Mouse (Mus musculus) ES-CJ7 (cell line): ENCODE results near the gene Kcnab2.

ENCODE experiments used
- DNase-seq: peaks from one replicate; pipeline ENCODE4 v3.0.0; 2011; ENCODE audit warnings: low read depth, low spot score

Kcnab2 gene

DNA sequence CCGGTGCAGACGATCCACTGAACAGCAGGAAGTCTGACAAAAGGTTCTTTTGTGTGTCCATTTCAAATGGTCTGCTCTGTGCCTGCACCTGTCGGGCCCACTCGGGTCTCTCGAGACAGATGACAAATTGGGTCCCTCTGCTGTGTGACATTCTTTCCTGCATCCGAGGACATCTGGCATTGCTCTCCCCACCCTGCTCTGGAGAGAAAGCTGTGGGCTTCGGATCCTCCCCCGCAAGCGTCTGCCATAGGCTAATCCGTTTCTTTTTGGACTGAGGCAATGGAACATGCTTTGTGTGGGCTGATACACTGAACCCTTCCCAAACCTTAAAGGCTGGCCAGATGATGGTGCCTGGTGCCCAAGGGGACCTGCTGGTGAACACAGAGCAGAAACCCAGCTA is 24.6 kb downstream of the Kcnab2 start:
- DNase-seq: no peak

DNA sequence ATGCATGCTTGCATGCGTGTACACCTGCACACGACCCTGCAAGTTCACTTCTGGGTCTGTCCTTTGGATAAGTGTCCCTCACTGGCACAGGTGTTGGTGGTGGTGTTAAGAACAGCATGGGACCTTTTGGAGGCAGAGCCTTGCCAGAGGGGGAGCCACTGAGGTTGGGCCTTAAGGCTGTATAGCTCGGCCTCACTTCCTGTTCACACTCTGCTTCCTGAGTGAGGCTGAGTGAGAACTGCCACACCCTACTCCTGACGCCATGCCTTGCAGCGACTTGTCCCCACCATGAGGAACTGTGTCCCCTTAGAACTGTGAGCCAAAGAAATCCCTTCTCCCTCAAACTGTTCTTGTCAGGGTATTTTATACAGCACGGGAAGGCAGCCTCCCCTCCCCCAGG is 26.3 kb downstream of the Kcnab2 start:
- peak; percentile 43 for DNase-seq

DNA sequence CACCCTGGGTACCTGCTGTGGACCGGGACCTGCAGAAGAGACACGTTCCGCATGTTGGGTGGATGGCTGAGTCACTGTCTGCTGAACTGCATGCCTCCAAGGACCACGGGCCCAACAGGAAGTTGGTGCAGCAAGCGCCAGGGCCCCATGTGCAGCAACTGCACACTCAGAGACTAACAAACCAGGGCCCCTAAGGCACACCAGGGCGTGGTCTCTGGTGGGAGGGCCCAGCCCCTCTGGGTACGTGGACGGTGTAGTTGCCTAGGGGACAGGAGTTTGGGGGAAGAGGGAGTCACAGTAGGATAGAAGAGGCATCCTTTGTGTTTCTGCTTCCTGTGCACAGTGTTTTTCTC is 29.0 kb downstream of the Kcnab2 start:
- peak; percentile 27 for DNase-seq

DNA sequence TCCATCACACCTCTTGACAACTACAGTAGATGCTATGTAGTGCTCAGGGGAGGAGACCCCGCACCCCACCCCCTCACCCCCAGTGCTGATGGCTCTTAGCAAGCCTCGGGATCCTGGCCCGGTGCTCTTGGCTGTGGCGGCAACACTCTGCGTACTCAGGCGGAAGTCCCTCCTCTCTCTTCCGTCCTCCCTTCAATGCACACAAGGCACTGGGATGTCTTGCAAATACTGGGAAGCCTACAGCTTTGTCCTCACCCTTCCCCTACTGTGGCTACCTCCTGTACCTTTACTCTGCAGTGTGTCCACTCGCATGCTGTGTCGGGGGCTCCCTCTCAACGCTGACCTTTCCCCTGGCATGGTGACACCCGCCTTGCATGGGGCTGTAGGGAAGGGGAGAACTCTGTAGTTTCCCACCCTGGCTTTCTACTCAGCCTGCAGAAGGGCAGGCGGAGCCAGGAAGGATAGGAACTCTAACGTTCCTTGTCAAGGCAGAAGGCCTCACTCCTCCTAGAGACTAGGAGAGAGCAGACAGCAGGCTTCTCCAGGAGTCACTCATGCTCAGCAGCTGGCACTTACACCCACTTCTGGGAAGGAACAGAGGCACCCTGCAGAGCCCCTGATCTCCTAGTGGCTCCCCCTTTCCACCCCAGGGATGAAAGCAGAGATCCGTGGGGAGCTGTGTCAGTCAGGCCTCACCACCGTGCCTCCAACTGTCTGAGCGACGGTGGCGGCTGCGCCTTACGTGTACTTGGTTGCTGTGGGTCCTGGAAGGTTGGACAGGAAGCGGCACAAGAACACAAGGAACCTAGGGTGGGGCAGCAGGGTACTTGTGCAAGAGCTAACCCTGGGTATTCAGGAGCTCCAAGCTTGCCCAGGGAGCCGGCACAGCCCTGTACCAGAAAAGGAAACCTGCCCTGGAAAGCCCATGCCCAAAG is 29.7 kb downstream of the Kcnab2 start:
- DNase-seq: no peak

DNA sequence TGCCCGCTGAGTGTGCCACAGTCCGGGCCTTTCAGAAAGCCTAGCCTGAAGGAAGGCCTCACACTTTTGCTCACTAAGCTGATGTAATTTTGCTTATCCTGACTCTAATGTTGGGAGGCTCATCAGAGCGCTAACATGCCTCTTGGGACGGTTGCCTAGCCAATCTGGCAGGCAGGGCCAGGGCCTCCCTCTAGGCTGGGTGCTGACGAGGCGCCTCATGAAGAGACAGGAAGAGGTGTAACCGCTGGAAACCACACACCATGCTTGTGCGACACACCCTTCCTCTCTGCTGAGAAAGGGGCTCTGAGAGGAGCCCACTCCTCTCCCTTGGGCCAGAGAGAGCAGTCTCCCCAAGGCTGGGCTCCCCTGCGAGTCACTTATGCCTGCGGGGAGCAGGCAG is 31.5 kb downstream of the Kcnab2 start:
- DNase-seq: no peak

DNA sequence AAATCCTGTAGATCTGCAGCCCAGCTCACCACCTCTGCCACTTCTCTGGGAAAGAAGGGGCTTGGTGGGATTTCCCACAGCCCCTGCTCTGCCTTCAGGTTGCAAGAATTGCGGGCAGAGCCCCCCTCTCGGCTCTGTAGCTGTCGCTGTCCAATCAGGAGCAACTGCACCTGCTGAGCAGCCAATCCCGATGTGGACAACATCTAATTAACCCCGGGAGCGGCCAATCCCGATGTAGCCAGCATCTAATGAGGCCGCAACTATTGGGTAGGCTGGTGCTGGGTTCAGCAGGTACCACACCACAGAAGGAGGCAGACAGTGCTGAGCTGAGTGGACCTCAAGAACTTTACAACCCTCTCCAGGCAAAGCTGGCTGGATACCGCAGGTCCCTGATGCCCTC is 36.1 kb downstream of the Kcnab2 start:
- peak; percentile 41 for DNase-seq

DNA sequence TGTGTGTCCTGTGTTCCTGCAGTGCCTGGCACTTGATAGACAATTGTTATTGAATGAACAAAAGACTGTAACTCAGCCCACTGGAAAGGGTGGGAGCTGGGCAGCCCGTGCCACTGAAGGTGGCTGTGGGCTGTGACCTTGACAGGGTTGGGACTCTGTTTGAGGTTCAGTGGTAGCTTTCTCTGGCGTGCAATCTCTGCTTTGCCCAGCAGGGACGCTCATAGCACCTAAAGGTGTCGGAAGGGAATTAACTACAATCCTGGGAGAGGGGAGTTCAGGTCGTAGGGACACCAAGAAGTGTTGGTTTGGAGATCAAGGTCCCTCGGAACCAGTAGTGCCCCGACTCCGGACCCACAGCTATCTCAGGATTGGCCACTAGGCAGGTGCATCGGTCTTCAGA is 36.8 kb downstream of the Kcnab2 start:
- DNase-seq: peak; percentile 50

DNA sequence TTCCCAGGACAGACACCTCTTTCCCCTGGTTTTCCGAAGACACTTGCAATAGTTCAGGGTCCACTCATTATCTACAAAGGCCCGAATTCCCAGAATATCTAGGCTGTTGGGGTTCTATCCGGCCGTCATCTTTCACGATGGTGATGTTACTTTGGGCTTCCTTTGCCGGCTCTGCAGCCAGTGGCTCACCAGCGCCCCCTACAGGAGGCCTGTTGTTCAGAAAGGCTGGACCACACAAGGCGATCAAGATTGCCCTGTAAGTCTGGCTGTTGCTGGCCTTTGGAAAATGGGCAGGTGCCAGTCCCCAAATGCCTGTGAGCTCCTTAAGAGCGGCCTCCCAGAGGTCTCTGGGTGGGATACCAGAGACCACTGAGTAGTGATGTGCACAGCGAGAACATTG is 42.4 kb downstream of the Kcnab2 start:
- DNase-seq: peak; percentile 46

DNA sequence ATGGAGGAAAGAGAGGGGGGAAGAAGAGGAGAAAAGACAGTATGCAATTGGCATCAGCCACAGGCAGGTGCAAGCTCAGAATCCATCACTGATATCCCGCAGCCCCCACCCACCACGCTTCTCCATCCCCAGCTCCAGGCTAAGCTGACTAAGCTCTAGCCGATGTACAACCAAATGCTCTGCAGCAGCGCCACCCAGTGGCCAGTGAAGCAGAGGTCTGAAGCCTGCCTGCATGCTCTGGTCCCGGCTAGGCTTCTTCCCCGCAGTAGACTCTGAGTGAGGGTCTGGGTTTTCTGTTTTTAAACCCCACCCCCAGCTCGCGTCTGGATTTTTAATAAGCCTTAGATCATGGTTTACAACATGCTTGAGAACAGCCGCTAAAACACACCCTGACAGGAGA is 42.8 kb downstream of the Kcnab2 start:
- DNase-seq: peak; percentile 90

DNA sequence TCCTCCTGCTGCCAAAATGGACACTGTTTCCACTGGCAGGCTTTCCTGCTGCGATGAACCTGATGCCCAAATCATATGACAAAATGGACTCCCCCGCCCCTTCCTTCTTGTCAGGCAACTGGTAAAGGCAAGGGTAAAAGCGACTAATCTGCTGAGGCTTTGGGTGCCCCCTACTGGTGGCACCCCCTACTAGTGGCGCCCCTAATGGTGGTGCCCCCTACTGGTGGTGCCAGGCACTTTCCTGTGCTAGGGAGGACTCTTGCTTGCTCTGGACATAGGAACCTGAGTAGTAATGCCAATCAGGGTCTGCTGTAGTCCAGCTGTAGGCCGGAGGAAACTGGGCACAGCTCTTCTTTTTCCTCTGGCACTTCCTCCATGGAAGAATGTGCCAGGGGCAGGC is 45.4 kb downstream of the Kcnab2 start:
- peak; percentile 53 for DNase-seq

DNA sequence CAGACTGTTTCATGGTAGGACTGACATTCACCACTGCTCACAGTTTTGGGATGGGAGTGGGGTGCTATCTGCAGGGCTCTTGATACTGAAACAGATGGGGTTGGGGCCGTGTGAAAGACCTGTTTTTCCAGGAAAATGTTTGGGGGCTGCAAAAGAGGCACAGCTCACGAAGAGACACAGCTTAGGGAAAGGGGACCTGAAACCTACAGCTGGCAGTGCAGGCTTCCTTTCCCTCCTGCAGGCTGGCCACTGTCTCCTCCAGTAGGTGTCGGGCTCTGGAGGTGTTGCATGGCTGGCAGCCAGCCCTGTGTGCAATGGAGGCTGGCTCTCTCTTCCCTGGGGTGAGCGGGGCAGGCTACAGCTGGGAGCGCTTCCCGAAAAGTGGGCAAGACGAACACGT is 49.4 kb downstream of the Kcnab2 start:
- DNase-seq: no peak

DNA sequence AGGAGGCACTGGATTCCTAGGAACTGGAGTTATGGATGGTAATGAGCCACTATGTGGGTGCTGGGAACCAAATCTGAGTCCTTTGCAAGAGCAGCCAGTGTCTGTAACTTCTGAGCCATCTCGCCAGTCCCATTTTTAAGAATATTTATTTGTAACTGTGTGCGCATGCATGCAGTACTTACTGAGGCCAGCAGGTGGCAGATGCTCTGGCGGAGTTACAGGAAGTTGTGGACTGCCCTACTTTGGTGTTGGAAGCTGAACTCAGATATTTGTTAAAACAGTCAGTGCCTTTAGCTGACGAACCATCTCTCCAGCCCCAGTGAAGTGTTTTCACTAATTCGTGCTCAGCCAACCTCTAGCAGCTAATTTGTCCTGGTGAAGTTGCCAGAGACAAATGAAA is 52.7 kb downstream of the Kcnab2 start:
- DNase-seq: peak; percentile 82

DNA sequence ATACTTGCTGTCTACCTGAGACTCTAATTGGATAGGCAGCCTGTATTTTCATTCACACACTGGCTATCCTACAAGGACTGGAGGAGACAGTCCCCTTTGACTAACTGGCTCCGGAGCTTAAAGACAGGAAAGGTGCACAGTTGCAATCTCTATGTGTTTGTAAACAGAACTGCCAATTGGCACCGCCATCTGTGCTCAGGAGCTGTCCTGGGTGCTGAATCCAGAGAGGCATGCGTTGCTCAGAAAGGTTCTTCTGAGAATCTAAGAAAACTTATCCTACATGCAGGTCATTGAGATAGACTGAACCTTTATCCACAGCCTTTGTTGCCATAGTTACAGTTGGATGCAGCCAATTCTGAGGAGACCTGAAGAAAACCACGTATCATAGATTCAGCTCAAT is 53.3 kb downstream of the Kcnab2 start:
- peak; percentile 53 for DNase-seq

DNA sequence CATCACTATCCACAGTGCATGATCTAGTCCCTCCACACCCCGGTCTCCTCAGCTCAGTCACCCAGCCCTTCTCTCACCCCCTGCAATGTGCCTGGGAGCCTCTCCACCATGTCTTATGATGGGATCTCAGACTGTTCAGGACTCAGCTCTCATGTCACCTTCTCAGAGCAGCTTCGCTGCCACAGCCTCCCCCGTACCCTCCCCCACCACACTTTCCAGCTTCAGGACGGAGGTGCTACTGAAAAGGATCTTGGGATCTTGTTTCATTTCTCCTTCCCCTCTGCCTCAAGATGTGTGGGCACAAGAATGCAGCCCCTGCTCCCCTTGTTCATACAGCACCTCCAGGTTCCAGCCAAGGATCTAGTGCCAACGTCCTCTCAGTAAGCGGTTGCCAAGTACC is 54.1 kb downstream of the Kcnab2 start:
- DNase-seq: no peak

DNA sequence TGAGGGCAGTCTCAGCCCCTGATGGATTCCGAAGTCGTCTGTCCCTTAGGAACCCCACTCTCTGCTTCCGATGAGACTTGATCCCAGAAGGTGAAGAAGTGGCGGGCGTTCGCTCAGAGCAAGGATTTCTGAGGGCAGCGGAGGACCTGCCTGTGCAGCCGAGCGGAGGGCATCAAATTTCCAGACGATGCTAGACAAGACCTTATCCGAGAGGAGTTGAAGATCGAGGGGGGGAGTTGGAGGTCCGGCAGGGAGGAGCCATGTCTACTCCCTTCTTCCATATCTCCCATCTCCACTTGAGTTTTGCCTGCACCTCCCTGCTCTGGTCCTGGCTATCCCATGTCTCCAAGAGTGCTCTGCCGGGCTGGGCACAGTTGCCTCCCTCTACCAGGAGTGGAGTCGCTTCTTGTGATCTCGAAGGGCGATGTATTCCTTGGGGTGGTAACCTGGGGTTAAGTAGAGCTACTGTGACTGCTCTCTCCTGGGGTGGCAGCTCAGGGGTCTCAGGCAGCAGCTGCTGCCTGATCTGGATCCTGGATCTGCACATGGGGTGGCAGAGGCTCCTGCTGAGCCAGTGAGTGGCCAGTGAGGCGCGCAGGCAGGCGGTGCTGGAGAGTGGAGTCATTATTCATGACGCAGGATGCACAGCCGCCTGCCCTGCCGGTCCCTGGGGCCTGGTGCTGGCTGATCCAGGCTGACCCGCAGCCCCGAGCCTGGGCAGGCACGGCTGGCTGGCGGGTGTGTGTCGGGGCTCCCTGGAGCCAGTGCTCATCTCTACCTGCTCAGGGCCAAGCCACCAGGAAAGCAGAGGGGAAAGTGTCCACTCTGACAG is 59.2 kb downstream of the Kcnab2 start:
- DNase-seq: no peak

DNA sequence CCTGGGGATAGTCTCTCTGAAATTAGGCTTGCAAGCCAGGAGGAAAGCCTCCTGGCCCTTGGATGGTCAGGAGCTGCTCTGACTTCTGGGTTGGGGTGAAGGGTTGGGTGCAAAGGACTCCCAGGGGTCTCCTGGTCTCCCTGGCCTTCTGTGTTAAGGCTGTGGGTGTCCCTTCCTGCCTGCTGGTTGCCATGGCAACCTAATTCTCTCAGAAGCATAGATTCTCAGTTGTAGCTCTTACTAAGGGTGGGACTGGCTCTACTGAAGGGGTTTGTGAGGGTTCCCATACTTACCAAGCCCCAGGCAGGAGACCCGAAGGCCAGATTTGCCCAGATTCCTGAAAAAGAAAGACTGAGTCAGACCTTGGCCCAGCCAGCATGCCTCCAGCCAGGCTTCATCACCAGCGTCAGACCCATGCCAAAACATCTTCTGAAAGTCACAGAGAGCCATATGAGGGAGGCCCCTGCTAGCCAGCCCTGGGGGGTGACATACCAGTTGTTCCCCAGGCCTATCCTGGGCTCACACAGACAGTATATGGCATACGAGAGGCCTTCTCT is 65.1 kb downstream of the Kcnab2 start:
- no peak for DNase-seq

DNA sequence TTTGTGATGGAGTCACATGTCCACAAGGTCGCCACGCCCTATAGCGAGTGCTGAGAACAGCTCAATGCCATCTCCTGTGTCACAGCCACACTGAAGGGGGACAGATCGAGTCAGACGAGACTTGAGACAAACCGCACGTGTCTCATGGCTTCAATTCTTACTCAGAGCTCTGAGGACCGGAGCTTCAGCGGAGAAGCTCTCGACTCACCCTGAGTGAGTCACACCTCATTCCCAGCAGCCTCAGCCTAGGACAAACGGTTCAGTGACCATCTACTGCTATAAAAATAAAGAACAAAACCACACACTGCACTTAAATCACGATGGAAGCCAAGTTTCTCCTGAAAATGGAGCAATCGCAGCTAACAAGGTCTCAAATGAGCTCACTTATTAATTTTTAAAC is 66.7 kb downstream of the Kcnab2 start:
- no peak for DNase-seq

DNA sequence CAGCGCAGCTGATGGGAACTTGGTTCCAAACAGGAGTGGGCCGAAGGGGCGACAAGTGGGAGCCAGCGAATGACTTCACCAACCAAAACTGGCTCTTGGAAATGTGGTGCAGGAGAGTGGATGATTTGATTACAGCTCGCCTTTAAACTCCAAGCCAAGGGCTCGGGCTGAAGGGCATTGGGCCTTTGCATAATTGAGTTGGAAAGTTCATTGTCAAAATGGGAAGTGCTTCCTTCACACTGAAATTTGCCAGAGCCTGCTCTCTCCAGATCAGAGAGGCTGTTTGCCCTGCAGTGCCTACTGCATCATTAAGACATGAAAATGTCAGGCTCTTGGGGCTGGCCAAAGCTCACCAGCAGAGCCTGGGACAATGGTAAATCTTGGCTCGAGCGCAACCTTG is 71.1 kb downstream of the Kcnab2 start:
- DNase-seq: no peak

DNA sequence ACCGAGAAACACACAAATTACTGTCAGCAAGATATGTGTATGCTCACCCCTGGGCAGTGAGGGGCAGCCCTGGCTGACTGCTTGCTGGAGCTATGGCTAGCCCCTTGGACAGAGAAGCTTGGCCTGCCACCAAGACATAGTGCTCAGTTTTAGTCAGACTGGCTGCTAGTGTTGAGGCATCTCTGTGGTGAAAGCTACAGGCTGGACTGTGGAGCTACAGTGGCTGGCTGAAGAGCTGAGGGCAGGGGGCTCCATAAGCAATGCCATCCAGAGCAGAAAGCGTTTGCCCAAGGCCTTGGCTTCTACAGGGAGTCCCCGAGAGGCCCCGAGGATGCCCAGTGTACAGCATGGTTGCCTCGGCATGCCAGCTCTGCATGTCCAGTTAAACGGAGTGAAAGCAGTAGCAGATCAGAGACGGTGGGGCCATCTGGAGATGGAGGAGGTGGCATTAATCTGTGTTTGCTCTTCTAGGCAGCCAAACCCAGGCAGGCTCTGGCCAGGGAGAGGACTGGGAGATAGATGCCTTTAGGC is 71.9 kb downstream of the Kcnab2 start:
- no peak for DNase-seq

DNA sequence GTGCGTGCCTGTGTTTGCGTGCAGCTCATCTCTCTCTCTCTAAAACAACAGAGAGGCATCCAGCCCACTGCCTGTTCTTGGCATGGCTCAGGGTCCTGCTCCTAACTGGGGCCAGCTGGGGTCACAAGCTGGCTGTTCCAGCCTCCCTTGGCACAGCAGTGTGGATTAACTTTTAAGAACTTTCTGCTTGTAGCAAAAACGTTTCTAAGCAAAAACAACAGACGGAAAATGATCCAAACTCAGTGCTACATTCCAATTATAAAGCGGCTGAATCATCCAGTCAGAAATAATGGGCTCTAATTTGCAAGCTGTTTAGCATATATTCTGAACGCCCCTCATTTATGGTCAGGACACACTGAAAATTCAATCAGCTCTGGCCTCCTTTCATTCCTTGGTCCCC is 72.5 kb downstream of the Kcnab2 start:
- DNase-seq: no peak

DNA sequence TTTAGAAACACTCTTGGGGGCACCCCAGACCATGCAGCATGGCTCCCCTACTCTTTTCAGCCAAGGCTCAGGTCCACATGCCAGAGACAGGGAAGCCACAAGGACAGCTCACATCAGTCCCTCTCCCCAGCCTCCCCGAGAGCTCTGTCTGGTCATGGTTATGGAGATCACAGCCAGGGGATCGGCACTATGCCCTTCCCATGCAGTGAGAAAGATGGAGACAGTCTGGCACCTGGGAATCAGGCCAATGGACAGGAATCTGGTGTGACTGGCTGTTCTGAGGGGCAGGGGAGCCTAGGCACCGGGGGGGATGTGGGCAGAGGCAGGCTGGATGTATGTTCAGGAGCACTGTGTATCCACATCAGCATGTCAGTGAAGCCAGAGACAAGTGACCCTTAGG is 78.7 kb downstream of the Kcnab2 start:
- no peak for DNase-seq

DNA sequence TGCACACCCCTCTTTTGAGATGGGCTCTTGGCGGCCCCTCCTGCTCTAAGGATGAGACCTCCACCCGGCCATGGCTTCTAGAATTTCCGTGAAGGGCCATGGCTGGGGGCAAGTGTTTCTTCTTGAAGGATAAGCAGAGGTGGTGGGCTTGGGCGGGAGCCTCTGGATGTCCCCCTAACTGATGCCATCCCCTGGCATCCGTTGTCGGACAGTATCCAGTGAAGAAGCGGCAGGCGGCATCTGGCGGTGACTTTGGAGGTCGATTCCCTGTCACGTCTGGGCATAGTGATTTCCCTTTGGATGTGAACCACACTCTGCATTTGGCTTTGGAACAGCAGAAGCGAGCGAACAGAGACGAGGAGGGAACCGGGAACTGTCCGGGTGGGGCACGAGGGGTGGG is 85.0 kb downstream of the Kcnab2 start:
- DNase-seq: no peak
